Mouse (Mus musculus) adrenal gland, adult (tissue): ENCODE data around the gene Atp2a1.

Experiments
- DNase-seq, 2 experiments: peaks; one replicate each; pipeline ENCODE4 v3.0.0; 2022 to 2023; ENCODE audit warnings: low spot score in 1 of 2; ENCODE audit not compliant: inconsistent age in 2 of 2

Gene Atp2a1

DNA sequence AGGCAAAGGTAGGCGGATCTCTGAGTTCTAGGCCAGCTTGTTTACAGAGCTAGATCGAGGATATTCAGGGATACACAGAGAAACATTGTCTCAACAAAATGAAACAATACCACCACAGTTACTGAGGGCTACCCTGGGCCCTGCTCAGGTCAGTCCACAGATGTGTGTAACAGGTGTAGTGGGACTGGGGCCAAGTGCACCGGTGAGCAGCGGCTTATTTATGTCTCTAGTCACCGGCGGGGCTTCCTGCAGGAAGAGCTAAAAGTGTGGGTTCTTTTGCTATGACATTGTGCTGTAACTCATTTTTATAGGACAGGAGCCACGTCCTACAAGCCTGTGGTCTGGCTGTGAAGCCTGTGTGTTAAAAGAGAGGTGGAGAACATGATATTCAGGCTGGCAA is 9.0 kb downstream of the Atp2a1 start:
- DNase-seq: no peak

GRCm38 (mm10) chr7:126452244-126452643 is 10.7 kb downstream of the Atp2a1 start:
- DNase-seq: no peak

- DNase-seq: no peak
Measured at GRCm38 (mm10) chr7:126450641-126451040, 12.3 kb downstream of the Atp2a1 start.

DNA sequence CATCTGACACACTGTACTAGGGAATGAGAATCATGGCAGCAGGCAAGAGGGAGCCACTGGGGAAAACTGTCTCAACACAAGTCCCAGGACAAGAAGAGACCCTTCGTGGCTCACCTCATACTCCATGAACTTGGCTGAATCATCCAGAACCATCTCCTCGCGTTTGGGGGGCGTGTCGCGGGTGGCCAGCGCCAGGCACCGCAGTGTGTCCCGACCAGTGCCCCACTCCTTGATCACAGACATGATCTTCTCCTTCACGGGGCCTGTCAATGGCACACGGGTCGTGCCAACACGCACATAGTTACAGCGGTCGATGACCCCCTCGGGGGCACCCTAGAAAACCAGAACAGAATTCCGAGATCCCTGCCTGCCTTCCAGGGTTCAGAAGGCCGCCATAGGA is 12.9 kb downstream of the Atp2a1 start:
- DNase-seq: no peak

DNA sequence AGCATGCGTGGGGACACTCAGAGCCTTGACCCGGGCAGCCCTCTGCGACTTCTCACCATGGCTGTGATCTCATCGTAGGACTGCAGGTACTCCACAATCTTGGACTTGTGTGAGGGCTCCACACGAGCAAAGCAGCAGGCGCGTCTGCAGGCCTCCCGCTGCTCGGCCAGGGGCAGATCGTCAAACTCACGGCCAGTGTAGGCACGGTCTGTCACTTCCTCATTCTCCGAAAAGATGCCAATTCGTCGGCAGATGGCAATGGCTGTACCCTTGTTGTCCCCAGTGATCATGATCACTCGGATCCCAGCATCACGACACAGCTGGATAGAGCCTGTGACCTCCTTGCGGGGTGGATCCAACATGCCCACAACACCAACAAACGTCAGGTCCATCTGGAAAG is 14.4 kb downstream of the Atp2a1 start:
- no peak for DNase-seq

- no peak for DNase-seq
Measured at GRCm38 (mm10) chr7:126446217-126446616, 16.7 kb downstream of the Atp2a1 start.

DNA sequence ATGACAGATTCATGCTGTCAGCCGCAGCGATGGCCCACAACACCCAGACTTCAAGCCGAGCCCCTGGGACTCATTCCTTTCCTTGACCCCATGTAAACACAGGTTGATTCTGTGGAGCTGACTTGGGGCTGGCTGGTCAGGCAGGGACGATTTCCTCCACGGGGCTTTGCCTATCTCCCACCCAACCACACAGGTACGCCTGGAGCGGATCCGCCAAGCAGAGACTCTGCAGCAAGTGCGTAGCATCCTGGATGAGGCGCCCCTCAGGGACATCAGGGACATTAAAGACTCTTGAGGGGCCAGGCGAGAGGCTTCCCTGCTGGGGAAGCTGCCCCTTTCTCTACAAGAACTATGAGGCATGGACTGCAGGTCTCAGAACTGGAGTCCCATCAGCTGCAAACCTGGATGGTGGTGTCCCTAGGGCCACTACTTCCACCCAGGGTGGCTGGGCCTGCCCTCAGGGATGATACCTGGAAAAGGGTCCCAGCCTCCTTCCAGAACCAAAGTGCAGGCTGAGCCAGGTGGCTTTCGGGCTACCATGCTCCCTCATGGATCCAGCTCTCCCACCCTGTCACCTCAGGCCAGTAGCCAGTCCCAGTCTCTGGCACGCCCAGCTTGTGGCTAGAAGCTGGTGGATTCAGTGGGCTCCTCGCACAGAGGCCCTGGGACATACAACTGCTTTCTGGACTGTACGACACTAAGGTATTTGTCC is 17.6 kb downstream of the Atp2a1 start:
- no peak for DNase-seq

GRCm38 (mm10) chr7:126444536-126444935 is 18.4 kb downstream of the Atp2a1 start:
- DNase-seq: no peak

DNA sequence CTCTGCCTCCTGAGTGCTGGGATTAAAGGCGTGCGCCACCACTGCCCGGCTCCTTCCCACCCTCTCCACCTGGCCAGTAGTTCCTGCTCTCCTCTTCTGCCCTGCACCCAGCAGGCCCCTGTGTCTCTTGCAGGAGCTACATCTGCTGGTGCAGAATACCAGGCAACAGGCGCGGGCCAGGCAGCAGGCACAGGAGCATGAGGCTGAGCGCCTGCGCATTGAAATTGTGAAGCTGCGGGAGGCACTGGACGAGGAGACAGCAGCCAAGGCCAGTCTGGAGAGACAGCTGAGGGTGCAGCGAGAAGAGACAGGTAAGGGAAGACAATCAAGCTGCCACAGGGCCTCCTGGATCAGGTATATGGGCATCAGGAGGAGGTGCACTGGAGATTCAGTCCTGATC is 18.9 kb downstream of the Atp2a1 start:
- no peak for DNase-seq

DNA sequence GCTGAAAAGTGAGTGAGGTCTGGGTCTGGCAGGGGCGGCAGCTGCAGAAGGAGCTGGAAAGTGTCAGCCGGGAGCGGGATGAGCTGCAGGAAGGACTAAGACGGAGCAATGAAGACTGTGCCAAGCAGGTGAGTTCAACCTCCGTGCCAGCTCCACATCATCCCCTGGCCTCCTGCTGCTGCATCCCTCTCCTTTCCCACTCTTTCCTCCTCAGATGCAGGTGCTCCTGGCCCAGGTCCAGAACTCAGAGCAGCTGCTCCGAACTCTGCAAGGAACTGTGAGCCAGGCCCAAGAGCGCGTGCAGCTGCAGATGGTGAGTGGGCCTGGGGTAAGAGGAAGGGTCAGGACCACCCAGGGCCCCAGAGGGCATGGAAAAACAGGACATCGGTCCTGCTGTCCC is 22.8 kb downstream of the Atp2a1 start:
- no peak for DNase-seq

DNA sequence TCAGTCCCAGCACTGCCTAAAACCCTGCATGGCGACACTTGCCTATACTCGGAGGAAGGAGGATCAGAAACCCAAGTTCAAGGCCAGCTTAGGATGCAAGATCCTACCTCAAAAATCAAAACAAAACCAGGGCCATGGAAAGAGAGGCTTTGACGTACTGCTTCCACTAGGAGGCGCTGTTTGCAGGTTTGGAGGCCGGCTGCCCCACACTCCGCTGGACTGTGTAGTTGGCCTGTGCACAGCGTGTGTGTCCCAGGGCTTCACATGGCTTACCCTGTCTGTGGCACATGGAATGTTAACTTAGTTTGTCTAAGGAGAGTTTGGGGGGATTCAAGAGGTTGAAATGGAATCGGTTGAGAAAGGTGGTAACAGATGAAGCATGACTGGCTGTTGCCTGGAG is 26.1 kb downstream of the Atp2a1 start:
- peak; percentile 69 to 88 for DNase-seq

GRCm38 (mm10) chr7:126435801-126436200 is 27.1 kb downstream of the Atp2a1 start:
- peak in 1 of 2 experiments; percentile 51 for DNase-seq

- peak; percentile 78 to 90 for DNase-seq
Measured at GRCm38 (mm10) chr7:126434726-126435125, 28.2 kb downstream of the Atp2a1 start.

- DNase-seq: peak; percentile 34 to 61
Measured at GRCm38 (mm10) chr7:126430167-126430566, 32.7 kb downstream of the Atp2a1 start.

- DNase-seq: no peak
Measured at GRCm38 (mm10) chr7:126429503-126429898, 33.4 kb downstream of the Atp2a1 start.

DNA sequence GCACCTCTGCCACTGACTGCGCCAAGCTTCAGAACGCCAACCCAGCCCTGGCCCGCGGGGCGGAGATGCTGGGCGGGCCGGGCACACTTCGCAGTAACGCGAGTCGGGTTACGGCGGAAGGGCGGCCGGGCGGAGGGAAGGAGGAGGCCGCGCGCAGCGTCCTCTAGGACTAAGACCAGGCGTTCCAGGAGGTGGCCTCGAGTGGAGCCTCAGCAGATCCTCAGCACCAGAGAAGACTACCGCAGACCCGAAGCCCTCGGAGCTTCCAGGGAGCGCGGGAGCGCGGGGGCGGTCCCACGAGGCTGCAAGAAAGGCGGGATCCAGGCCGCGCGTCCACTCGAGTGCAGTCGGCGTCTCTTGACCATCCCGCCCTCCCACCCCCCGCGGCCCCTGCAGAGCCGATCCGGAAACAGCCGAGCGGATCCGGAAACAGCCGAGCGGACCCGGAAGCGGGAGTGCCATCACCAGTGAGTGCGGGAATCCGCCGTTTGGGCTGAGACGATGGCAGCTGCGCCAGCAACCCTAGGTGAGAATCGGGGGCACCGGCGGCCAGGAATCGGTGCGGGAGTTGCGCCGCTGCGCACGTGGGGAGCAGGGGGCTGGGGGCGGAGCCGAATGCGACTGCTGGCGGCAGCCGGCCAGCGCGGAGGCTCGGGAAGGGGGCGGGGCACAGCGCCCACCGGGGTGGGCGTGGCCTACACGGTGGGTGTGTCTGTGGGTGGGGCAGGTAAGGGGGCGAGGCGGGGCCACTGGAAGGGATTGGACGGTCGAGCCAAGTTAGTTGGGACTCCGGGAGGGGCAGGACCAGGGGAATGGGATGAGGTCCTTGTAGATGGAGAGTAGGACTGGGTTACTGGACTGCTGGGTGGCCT is 34.0 kb downstream of the Atp2a1 start, which contains the start of gene Rabep2:
Gene Rabep2, plus strand, starts transcription at position 129 of the 872 bp plus-strand sequence.
- DNase-seq: peak; percentile 97 to 99

GRCm38 (mm10) chr7:126428154-126428553 is 34.8 kb downstream of the Atp2a1 start:
- DNase-seq: no peak

DNA sequence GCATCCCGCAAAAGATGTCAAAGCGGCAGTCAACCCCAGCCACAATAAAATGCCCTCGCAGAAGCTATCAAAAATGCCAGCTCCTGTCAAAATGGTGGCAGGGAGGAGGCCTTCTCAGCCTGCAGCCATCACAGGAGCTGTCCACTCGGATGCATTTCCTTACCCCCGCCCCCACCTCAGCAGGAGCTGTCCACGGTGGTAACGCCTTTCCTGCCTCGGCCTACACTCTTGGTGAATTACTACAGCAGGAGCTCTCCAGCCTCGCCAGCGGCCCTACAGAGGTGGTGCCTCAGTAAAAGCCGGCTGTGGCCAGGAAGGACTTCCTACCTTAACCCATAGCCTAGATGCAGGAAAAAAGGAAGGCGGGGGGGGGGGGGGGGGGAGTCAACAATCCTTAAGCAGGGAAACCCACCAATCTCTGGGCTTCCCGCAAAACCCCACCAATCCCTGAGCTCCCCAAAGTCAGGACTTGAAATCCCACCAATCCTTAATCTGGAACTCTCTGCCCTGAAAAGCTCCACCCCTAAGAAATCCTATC is 35.5 kb downstream of the Atp2a1 start:
- peak in 1 of 2 experiments; percentile 29 for DNase-seq

DNA sequence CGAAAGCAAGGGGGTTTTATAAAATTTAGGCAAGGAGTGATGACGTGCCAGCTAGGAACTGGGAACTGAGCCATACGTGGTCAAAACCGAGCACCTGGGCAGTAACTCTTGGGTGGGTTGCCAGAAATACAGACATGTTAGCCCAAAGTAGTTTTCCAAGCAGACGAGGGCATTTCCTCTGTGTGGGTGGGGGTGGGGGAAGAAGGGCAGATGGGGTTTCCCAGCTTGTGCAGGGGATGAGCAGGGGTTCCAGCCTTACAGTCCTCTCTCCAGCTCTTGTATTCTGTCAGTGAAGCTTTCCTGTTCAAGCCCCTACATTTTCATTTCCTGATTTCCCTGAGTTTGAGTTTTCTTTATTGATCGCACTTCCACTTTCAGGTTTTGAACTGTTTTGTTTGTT is 38.7 kb downstream of the Atp2a1 start:
- DNase-seq: no peak

- no peak for DNase-seq
Measured at GRCm38 (mm10) chr7:126421756-126422155, 41.2 kb downstream of the Atp2a1 start.

DNA sequence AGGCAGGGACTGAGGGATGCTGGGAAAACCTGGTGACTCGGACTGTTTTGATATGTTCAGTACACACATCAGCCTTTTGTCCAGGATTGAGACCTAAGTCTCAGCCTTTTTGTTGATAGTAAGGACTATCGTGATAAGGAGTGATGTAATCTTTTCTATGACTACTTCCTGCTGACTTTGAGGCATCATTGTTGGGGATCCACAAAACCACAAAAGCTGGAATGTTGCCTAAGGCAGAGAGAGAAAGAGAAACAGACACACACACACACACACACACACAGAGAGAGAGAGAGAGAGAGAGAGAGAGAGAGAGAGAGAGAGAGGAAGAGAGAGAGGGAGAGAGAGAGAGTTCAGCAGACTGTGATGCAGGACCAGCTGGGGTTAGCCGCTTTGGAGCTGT is 44.4 kb downstream of the Atp2a1 start:
- DNase-seq: no peak

DNA sequence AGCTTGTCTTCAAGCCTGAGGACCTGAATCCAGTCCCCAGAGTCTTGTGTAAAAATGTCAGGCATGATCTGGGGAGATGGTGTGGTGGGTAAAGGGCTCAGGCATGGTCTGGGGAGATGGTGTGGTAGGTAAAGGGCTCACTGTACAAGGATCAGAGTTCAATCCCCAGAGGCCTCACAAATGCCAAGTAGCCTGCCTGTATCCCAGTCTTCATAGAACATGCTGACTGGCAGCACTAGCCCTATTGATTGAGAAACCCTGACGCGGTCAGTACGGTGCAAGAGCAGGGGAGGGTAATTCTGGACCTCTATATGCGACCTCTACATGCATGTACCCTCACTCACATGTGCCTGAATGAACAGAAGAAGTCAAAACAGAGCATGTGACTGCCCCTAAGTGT is 45.3 kb downstream of the Atp2a1 start:
- peak in 1 of 2 experiments; percentile 39 for DNase-seq
